27 mouse cellular contexts compared by ENCODE assay signal in the genomic region with DNA sequence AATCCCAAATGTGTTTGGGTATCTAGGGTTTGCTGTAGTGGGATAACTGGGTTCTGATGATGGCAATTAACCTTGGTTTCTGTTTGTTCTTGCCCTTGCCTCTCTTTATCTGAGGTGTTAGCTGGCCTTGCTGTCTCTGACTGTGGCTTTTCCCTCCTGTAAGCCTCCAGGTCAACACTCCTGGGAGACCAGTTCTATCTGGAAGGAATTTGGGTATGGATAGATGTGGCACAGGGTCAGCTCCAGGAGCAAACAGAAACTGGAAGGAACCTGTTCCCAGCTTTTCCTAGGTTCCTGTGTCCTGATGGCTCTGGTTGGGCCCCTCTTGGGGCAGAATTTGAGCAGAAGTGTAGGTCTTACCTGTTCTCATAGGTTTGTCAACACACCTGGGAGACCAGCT.
"Had no signal": no experiment of that assay in that cellular context is flagged by ENCODE, and none has a peak within 500 bp of the region (broad histone marks: within the 10 kb centered on the region; RNA-seq: fewer than 3 reads in every experiment).

No protein-coding gene starts in this region.

- H3K27ac ChIP-seq: heart, adult 2 months; heart, embryonic 13.5 days; heart, embryonic 15.5 days; hindbrain, embryonic 13.5 days; hindbrain, embryonic 15.5 days; hindbrain, postnatal 0 days; kidney, embryonic 15.5 days; kidney, postnatal 0 days; limb, embryonic 13.5 days; limb, embryonic 15.5 days; liver, embryonic 13.5 days had no signal

- H3K9me3 ChIP-seq: heart, embryonic 13.5 days; heart, embryonic 15.5 days; hindbrain, embryonic 13.5 days; hindbrain, embryonic 15.5 days; kidney, embryonic 15.5 days; limb, embryonic 13.5 days; limb, embryonic 15.5 days; liver, embryonic 13.5 days had no signal

- H3K4me1 ChIP-seq: heart, embryonic 13.5 days; heart, embryonic 15.5 days; hindbrain, embryonic 13.5 days; hindbrain, embryonic 15.5 days; kidney, embryonic 15.5 days; limb, embryonic 13.5 days; limb, embryonic 15.5 days; liver, embryonic 13.5 days had no signal

- H3K27me3 ChIP-seq: heart, embryonic 13.5 days; heart, embryonic 15.5 days; hindbrain, embryonic 13.5 days; hindbrain, embryonic 15.5 days; kidney, embryonic 15.5 days; limb, embryonic 13.5 days; limb, embryonic 15.5 days; liver, embryonic 13.5 days had no signal

- H3K4me2 ChIP-seq: heart, embryonic 11.5 days; heart, embryonic 13.5 days; heart, embryonic 15.5 days; hindbrain, embryonic 13.5 days; hindbrain, embryonic 15.5 days; kidney, embryonic 15.5 days; limb, embryonic 13.5 days; limb, embryonic 15.5 days; liver, embryonic 11.5 days; liver, embryonic 13.5 days had no signal

- H3K9ac ChIP-seq: heart, embryonic 13.5 days; heart, embryonic 15.5 days; hindbrain, embryonic 13.5 days; hindbrain, embryonic 15.5 days; kidney, embryonic 15.5 days; limb, embryonic 13.5 days; limb, embryonic 15.5 days; liver, embryonic 13.5 days had no signal

- ATAC-seq: hindbrain, postnatal 0 days; intestine, embryonic 16.5 days had no signal

- DNase-seq: gastrocnemius, postnatal 14 days; gastrocnemius, postnatal 36 days; heart, adult 11 months; heart, adult 2 months; heart, postnatal 14 days; heart, postnatal 36 days; kidney, adult 11 months; kidney, adult 2 months; kidney, adult 9 months; kidney, postnatal 14 days; kidney, postnatal 36 days; layer of hippocampus, adult 9-11 months; layer of hippocampus, postnatal 36 days; left cerebral cortex, postnatal 4 days; liver, embryonic 13.5 days had no signal

- H3K36me3 ChIP-seq: heart, embryonic 13.5 days; heart, embryonic 15.5 days; hindbrain, embryonic 13.5 days; hindbrain, embryonic 15.5 days; kidney, embryonic 15.5 days; limb, embryonic 13.5 days; limb, embryonic 15.5 days; liver, embryonic 13.5 days had no signal

- H3K4me3 ChIP-seq: heart, adult 2 months; heart, embryonic 13.5 days; heart, embryonic 15.5 days; hindbrain, embryonic 13.5 days; hindbrain, embryonic 15.5 days; kidney, embryonic 15.5 days; limb, embryonic 13.5 days; limb, embryonic 15.5 days; liver, embryonic 13.5 days had no signal
